Mouse (Mus musculus) kidney, adult 2 months (tissue): ENCODE measurements around the gene Trim31. TPM values are rescaled to one million over a fixed set of nuclear protein-coding genes. Genes with fewer than 3 reads are reported as not detected.

Experiments used
- DNase-seq: peaks from one replicate; pipeline ENCODE4 v3.0.0; 2021
- H3K27ac ChIP-seq: fragments of 200-500 bp; 2 replicates; pipeline ENCODE4 v1.5.1; 2012; ENCODE audit warnings: low read depth, low read length, control low read depth, inconsistent platforms; ENCODE audit not compliant: insufficient read depth
- H3K27me3 ChIP-seq: fragments of 200-500 bp; replicated peaks from 2 replicates; pipeline ENCODE4 v1.6.1; 2012; ENCODE audit warnings: mild to moderate bottlenecking, moderate library complexity, low read length, inconsistent platforms; ENCODE audit not compliant: control insufficient read depth, insufficient read depth
- H3K36me3 ChIP-seq: fragments of 200-500 bp; 2 replicates; pipeline ENCODE4 v1.6.1; 2012; ENCODE audit warnings: mild to moderate bottlenecking, moderate library complexity, low read length, inconsistent platforms; ENCODE audit not compliant: control insufficient read depth, insufficient read depth
- H3K4me1 ChIP-seq: fragments of 200-500 bp; 2 replicates; pipeline ENCODE4 v1.6.1; 2011; ENCODE audit warnings: low read length; ENCODE audit not compliant: control insufficient read depth, insufficient read depth
- H3K4me3 ChIP-seq: fragments of 200-500 bp; 2 replicates; pipeline ENCODE4 v1.5.1; 2011; ENCODE audit warnings: mild to moderate bottlenecking, low read depth, low read length, control low read depth; ENCODE audit not compliant: insufficient read depth
- CTCF ChIP-seq: fragments of 200-500 bp; conservative IDR thresholded peaks from 2 replicates; pipeline ENCODE4 v1.5.1; 2011; ENCODE audit warnings: low read depth, mild to moderate bottlenecking, control low read depth, low read length, moderate library complexity, mixed read lengths; ENCODE audit not compliant: insufficient read depth, insufficient read length
- POLR2A ChIP-seq: fragments of 200-500 bp; IDR thresholded peaks from one replicate; pipeline ENCODE4 v1.6.1; 2011; ENCODE audit warnings: low read depth, low read length, control low read depth
- WGBS: fragments of 180-500 bp; shearing (Covaris S2); methylation state at CpG from one replicate; pipeline ENCODE4 v1.1.7; 2018; 5-methylcytosine and 5-hydroxymethylcytosine counted together
- polyA plus RNA-seq: library from polyadenylated mRNA; depleted of rRNA; stranded (reverse); fragments of >200 nt; gene quantifications from 2 replicates; pipeline ENCODE4 v1.2.3, GENCODE M21; 2012; rRNA removed

Trim31 gene
- not detected in 2 replicates for polyA plus RNA-seq

GRCm38 (mm10) chr17:36897552-36898205 lies at the start of gene Trim31:
Trim31 (plus strand) TSS chr17:36898118.
- H3K36me3 ChIP-seq, result no peaks in the 10 kb centered on the region
- H3K27ac ChIP-seq, result no peak within 1 kb of the TSS
- 55% methylated on average over 6 of the region's 6 CpGs for WGBS
- no peaks in the 10 kb centered on the region for H3K27me3 ChIP-seq
- TF ChIP-seq CTCF, result no peak
- no peak for TF ChIP-seq POLR2A
- no peak for DNase-seq
- H3K4me1 ChIP-seq, result no peaks in the 10 kb centered on the region
- no peak within 1 kb of the TSS for H3K4me3 ChIP-seq

- Histone ChIP-seq H3K27ac (no peak overlapping the region), H3K4me3 (no peak overlapping the region), H3K36me3 (peaks cover 3% of the 10 kb centered on the region; the same call in 1 of the 2 replicates), H3K27me3 (no peaks in the 10 kb centered on the region), H3K4me1 (peaks cover 7% of the 10 kb centered on the region; the same call in 1 of the 2 replicates)
- TF ChIP-seq CTCF (no peak), POLR2A (no peak)
- WGBS, result 62% methylated on average over 5 of the region's 5 CpGs
- no peak for DNase-seq
Measured at GRCm38 (mm10) chr17:36848911-36849310, 49.0 kb upstream of the Trim31 start.

- Histone ChIP-seq H3K36me3 (peaks cover 3% of the 10 kb centered on the region; the same call in 1 of the 2 replicates), H3K4me3 (no peak overlapping the region), H3K27ac (no peak overlapping the region), H3K4me1 (no peaks in the 10 kb centered on the region), H3K27me3 (no peaks in the 10 kb centered on the region)
- TF ChIP-seq POLR2A, result no peak
- no peak for TF ChIP-seq CTCF
- no peak for DNase-seq
- WGBS, result 90% methylated on average over 2 of the region's 2 CpGs
Measured at GRCm38 (mm10) chr17:36849992-36850391, 47.9 kb upstream of the Trim31 start.

- no peak overlapping the region for H3K27ac ChIP-seq
- no peak overlapping the region for H3K4me3 ChIP-seq
- no peak for DNase-seq
- H3K27me3 ChIP-seq, result no peaks in the 10 kb centered on the region
- WGBS, result 64% methylated on average over 5 of the region's 5 CpGs
- no peak for TF ChIP-seq POLR2A
- TF ChIP-seq CTCF, result no peak
- peaks cover 4% of the 10 kb centered on the region; the same call in 1 of the 2 replicates for H3K36me3 ChIP-seq
- no peaks in the 10 kb centered on the region for H3K4me1 ChIP-seq
Measured at GRCm38 (mm10) chr17:36851200-36851599, 46.7 kb upstream of the Trim31 start.

- TF ChIP-seq CTCF, result no peak
- TF ChIP-seq POLR2A, result no peak
- H3K4me1 ChIP-seq, result no peaks in the 10 kb centered on the region
- no peak overlapping the region for H3K27ac ChIP-seq
- no peak for DNase-seq
- peaks cover 5% of the 10 kb centered on the region; the same call in 1 of the 2 replicates for H3K36me3 ChIP-seq
- no peaks in the 10 kb centered on the region for H3K27me3 ChIP-seq
- no peak overlapping the region for H3K4me3 ChIP-seq
- WGBS, result 86% methylated on average over 5 of the region's 5 CpGs
Measured at GRCm38 (mm10) chr17:36851627-36852026, 46.3 kb upstream of the Trim31 start.

GRCm38 (mm10) chr17:36855484-36855883 lies 42.4 kb upstream of the Trim31 start:
- 95% methylated on average over 3 of the region's 3 CpGs for WGBS
- Histone ChIP-seq H3K27me3 (no peaks in the 10 kb centered on the region), H3K36me3 (peaks cover 6% of the 10 kb centered on the region), H3K4me3 (no peak overlapping the region), H3K4me1 (no peaks in the 10 kb centered on the region), H3K27ac (no peak overlapping the region)
- DNase-seq, result no peak
- no peak for TF ChIP-seq POLR2A
- TF ChIP-seq CTCF, result no peak

GRCm38 (mm10) chr17:36856236-36856635 lies 41.7 kb upstream of the Trim31 start:
- 0 out of 2 replicates have a peak, but pooled peaks cover 2% of the 10 kb centered on the region for H3K4me1 ChIP-seq
- H3K4me3 ChIP-seq, result no peak overlapping the region
- WGBS, result 92% methylated on average over 4 of the region's 4 CpGs
- no peak overlapping the region for H3K27ac ChIP-seq
- no peak for TF ChIP-seq CTCF
- TF ChIP-seq POLR2A, result no peak
- H3K36me3 ChIP-seq, result peaks cover 6% of the 10 kb centered on the region
- DNase-seq, result no peak
- H3K27me3 ChIP-seq, result no peaks in the 10 kb centered on the region
